Mouse (Mus musculus): Measurements from ENCODE around the gene B430306N03Rik.

The B430306N03Rik gene

DNA sequence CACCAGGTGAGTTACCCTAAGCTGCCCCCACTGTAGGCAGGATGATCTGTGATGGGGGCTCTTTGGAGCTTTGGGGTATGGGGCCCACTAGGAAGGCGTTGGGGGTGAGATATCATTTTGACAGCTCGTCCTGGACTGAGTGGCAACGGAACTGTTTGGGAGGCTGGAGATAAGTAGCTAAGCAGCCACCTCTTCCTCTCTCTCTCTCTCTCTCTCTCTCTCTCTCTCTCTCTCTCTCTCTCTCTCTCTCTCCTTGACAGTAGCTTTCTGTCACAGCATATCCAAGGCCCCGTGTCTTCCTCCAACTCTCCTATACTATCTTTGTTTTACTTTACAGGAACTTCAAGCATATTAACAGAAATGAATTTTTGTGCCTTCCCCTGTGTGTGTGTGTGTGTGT is 44.5 kb downstream of the B430306N03Rik start:
- in situ Hi-C loops (cut with MseI, MboI) = no loop called here

DNA sequence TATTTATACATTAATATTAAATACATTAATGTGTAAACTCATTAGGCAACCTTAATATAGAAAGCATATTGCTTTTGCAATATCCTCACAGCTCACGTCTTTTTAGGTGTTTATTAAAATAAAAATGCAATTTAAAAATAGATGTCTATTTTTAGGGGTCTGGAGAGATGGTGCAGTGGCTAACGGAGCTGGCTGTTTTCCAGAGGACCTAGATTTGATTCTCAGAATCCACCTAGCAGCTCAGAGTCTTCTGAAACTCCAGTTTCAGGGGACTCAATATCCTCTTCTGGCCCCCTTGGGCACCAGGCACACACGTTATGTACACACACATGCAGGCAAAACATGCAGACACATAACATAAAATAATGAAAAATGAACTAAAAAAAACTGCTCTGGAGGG is 46.4 kb downstream of the B430306N03Rik start:
- in situ Hi-C loops (cut with MseI, MboI) = no loop called here

DNA sequence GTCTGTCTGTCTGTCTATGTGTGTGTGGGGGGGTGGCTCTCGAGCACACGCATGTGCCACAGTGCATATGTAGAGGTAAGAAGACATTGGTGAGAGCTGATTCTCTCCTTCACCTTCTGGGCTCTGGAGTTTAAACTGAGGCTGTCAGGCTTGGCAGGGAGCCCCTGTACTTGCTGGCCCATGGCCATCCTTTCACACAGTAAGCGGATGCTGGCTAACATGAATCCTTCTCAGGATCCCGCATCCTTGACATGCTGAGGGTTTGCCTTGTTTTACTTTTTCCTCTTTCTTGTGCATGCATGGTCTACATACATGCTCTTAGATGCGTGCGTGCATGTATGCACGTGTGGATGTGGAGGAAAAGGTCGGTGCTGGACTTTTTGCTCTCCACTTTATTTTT is 47.0 kb downstream of the B430306N03Rik start:
- in situ Hi-C loops (cut with MseI, MboI) = no loop called here

DNA sequence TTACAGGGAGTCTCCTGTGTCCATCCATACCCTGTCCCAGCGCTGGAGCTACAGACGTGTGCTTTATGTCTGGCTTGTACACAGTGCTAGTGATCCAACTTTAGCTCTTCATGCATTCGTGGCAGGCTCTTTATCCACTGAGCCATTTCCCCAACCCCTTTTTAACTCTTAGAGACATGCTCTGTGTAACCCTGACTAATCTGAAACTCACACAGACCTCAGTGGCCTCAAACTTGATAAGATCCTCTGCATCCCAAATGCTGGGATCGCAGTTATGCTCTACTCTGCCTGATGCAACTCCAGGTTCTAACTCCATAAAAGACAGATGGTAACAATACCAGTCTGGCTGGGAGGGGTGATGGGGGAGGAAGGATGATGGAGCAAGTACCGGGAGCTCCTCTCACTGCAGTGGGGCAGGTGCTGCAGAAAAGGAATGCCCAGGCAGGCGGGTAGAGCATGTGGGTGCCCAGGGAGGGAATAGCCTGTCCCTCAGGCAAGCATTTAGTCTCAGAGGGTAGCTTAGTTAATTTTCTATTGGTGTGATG is 47.6 kb downstream of the B430306N03Rik start:
- in situ Hi-C loops (cut with MseI, MboI) = no loop called here

DNA sequence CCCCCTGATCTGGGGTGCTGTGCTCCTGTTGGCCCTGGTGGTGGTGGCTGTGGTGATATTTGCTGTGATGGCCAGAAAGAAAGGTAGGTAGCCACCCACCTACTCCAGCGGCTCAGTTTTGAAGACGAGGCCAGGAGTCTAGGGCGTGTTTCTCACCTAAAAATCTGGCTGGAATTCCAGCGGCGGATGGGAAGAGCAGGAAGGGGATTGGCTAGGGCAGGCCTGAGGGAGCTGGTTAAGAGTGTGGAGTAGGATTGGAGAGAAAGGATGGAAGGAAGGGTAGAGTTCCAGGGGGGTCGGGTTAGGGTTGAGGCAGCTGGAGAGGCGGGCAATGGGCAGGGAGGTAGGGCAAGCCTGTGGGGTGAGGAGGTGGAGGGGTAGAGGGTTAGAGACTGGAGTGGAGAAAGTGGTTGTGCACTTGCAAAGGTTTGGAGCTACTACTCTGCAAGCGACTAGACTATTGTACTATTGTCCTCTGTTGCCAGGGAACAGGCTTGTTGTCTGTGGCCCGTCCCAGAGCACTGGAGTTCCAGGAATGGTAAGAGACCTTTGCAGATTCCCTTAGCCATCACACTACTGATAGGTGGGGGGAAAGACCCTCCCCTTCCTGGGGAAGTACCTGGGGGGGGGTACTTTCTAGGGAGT is 49.7 kb downstream of the B430306N03Rik start:
- in situ Hi-C loops (cut with MseI, MboI) = no loop called here

DNA sequence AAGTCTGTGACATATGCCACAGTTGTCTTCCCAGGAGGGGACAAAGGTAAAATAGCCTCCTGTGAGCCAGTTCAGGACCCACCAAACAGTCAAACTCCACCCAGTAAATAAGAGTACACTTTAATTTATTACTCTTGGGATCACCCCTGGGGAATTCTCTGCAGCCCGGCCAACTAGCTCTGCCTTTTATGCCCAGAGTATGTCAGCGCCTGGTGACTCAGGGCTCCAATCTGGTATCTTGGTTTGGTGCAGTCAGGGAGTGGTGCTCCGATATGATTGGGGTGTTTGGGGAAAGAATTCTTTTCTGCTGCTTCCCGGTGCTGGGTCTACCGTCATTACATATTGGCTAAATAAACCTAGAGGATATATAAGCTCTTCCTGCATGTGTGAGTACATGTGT is 50.9 kb downstream of the B430306N03Rik start:
- in situ Hi-C loops (cut with MseI, MboI) = no loop called here

DNA sequence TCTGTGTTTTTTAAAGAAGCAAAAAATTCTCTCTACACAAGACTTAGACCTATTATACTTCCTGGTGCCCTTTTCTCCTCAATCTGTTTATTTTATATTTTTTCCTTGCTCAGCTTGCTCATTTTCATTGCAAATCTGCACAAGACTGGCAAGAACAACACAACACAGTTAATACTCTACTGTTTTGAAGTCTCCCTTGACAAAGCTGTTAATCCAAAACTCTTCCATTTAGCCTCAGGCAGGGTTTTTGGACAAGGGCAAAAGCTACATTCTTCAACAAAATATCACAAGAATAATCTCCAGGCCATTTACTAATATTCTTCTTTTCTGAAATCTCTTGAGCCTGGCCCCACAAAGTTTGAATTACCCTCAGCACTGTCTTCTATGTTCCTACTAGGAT is 55.7 kb downstream of the B430306N03Rik start:
- in situ Hi-C loops (cut with MseI, MboI) = no loop called here

DNA sequence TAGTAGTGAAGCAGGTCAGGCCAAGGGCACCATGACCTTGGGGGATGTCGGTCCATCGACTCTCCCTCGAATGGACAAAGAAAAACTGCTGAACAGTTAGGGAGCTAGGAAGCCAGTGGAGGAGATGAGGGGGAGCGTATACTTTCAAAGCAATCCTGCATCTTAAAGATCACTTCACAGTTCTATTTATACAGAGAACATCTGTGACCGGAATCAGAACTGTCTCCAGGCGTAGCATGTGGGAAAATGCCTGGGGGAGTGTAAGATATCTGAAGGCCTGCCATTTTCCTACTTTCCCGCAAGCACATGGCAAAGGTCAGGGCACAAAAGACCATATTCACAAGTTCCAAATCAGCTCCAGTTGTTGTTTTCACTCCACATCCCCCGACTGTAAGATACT is 57.0 kb downstream of the B430306N03Rik start:
- in situ Hi-C loops (cut with MseI, MboI) = no loop called here

DNA sequence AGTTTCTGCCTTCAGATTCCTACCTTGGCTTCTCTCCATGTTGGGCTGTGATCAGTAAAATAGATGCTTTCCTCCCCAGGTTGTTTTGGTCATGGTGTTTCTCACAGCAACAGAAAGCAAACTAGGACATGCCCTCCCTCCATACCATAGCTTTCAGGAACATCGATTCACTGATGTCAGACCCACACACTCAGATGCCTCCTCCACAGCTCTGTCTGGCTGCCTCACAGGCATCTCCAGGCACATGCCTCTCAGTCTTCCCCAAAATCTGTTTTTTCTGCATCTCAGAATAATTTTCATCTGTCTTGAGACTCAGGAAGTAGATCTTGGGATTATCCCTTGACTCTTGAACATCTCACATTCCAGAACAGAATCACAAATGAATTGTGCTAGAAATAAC is 60.2 kb downstream of the B430306N03Rik start:
- in situ Hi-C loops (cut with MseI, MboI) = no loop called here
